Mouse (Mus musculus) hindbrain, embryonic 11.5 days (tissue): Measurements from ENCODE around the gene Homer2. TPM values are rescaled to one million over a fixed set of nuclear protein-coding genes. Genes with fewer than 3 reads are reported as not detected.
A peak's percentile ranks its signal among the peaks of the same experiment; 100 is the strongest.

Experiments used
- ATAC-seq: fragments of 200-750 bp; cut with Nextera tagmentation; 2 replicates; pipeline ENCODE4 v1.8.0; 2017; ENCODE audit warnings: mild to moderate bottlenecking, moderate TSS enrichment, moderate library complexity; ENCODE audit not compliant: low FRiP score
- DNase-seq: peaks from one replicate; pipeline ENCODE4 v3.0.0-alpha.2; 2015; ENCODE audit warnings: low spot score
- H3K27ac ChIP-seq: fragments of 300-500 bp; sonication (generic); 2 replicates; pipeline ENCODE4 v1.5.1; 2014; ENCODE audit warnings: mild to moderate bottlenecking, low read depth, low read length
- H3K27me3 ChIP-seq: fragments of 300-500 bp; sonication (generic); 2 replicates; pipeline ENCODE4 v1.6.1; 2014; ENCODE audit warnings: mild to moderate bottlenecking, low read length, moderate library complexity, mixed read lengths; ENCODE audit not compliant: control insufficient read depth, insufficient read depth
- H3K36me3 ChIP-seq: fragments of 300-500 bp; sonication (generic); 2 replicates; pipeline ENCODE4 v1.6.1; 2014; ENCODE audit warnings: mild to moderate bottlenecking, low read length, moderate library complexity, mixed read lengths; ENCODE audit not compliant: control insufficient read depth, insufficient read depth
- H3K4me1 ChIP-seq: fragments of 300-500 bp; sonication (generic); replicated peaks from 2 replicates; pipeline ENCODE4 v1.6.1; 2014; ENCODE audit warnings: low read length, mixed read lengths; ENCODE audit not compliant: control insufficient read depth, insufficient read depth
- H3K4me2 ChIP-seq: fragments of 300-500 bp; sonication (generic); replicated peaks from 2 replicates; pipeline ENCODE4 v1.6.1; 2014; ENCODE audit warnings: mild to moderate bottlenecking, low read depth, low read length
- H3K4me3 ChIP-seq: fragments of 300-500 bp; sonication (generic); 2 replicates; pipeline ENCODE4 v1.5.1; 2014; ENCODE audit warnings: low read depth, low read length
- H3K9ac ChIP-seq: fragments of 300-500 bp; sonication (generic); 2 replicates; pipeline ENCODE4 v1.6.1; 2014; ENCODE audit warnings: low read depth, low read length
- H3K9me3 ChIP-seq: fragments of 300-500 bp; sonication (generic); 2 replicates; pipeline ENCODE4 v1.6.1; 2016; ENCODE audit warnings: low read length; ENCODE audit not compliant: control insufficient read depth
- WGBS: fragments of 180-500 bp; shearing (Covaris S2); extraction: QIAGEN DNeasy Blood & Tissue Kit; methylation state at CpG from one replicate; pipeline ENCODE4 v1.1.7; 2014; 5-methylcytosine and 5-hydroxymethylcytosine counted together
- polyA plus RNA-seq: library from polyadenylated mRNA; unstranded; fragments of >200 nt; fragmentation: Nextera tagmentation; extraction: Ambion mirVana; gene quantifications from 2 replicates; pipeline ENCODE4 v1.2.1, GENCODE M21; 2014

Homer2 gene
- polyA plus RNA-seq, 1 experiment from 2014 or later, result 24.4 TPM

GRCm38 (mm10) chr7:81561211-81561610, 146.1 kb downstream of the Homer2 start:
- Histone ChIP-seq H3K4me3 (no peak overlapping the region), H3K4me2 (no peak overlapping the region), H3K9me3 (no peaks in the 10 kb centered on the region), H3K36me3 (no peaks in the 10 kb centered on the region), H3K27ac (peak overlapping the region; percentile 19; the same call in 1 of the 2 replicates), H3K4me1 (no peaks in the 10 kb centered on the region), H3K27me3 (no peaks in the 10 kb centered on the region), H3K9ac (no peak overlapping the region)
- ATAC-seq (no peak), DNase-seq (no peak)
- 78% methylated on average over 5 of the region's 5 CpGs for WGBS

- no peak for DNase-seq
- H3K36me3 ChIP-seq, result no peaks in the 10 kb centered on the region
- no peaks in the 10 kb centered on the region for H3K4me1 ChIP-seq
- H3K4me3 ChIP-seq, result no peak overlapping the region
- no peak overlapping the region for H3K4me2 ChIP-seq
- 65% methylated on average over 8 of the region's 8 CpGs for WGBS
- no peaks in the 10 kb centered on the region for H3K9me3 ChIP-seq
- H3K9ac ChIP-seq, result no peak overlapping the region
- no peaks in the 10 kb centered on the region for H3K27me3 ChIP-seq
- no peak for ATAC-seq
- H3K27ac ChIP-seq, result no peak overlapping the region
These were observed 147.0 kb downstream of the Homer2 start for GRCm38 (mm10) chr7:81560101-81561049.

- no peak overlapping the region for H3K4me3 ChIP-seq
- 83% methylated on average over 14 of the region's 14 CpGs for WGBS
- no peaks in the 10 kb centered on the region for H3K27me3 ChIP-seq
- H3K9me3 ChIP-seq, result no peaks in the 10 kb centered on the region
- H3K9ac ChIP-seq, result no peak overlapping the region
- H3K36me3 ChIP-seq, result no peaks in the 10 kb centered on the region
- H3K27ac ChIP-seq, result no peak overlapping the region
- no peak overlapping the region for H3K4me2 ChIP-seq
- no peak for ATAC-seq
- no peak for DNase-seq
- no peaks in the 10 kb centered on the region for H3K4me1 ChIP-seq
These were observed 147.9 kb downstream of the Homer2 start for GRCm38 (mm10) chr7:81559231-81559980.

GRCm38 (mm10) chr7:81557985-81558360, 149.4 kb downstream of the Homer2 start:
- Histone ChIP-seq H3K27me3 (no peaks in the 10 kb centered on the region), H3K9ac (no peak overlapping the region), H3K9me3 (no peaks in the 10 kb centered on the region), H3K36me3 (no peaks in the 10 kb centered on the region), H3K4me1 (no peaks in the 10 kb centered on the region), H3K27ac (no peak overlapping the region), H3K4me2 (no peak overlapping the region), H3K4me3 (no peak overlapping the region)
- DNase-seq (no peak), ATAC-seq (no peak)
- 71% methylated on average over 4 of the region's 4 CpGs for WGBS

GRCm38 (mm10) chr7:81557252-81557984, 149.9 kb downstream of the Homer2 start:
- 93% methylated on average over 7 of the region's 7 CpGs for WGBS
- H3K9ac ChIP-seq, result no peak overlapping the region
- no peaks in the 10 kb centered on the region for H3K36me3 ChIP-seq
- no peak overlapping the region for H3K4me3 ChIP-seq
- no peak overlapping the region for H3K27ac ChIP-seq
- H3K4me1 ChIP-seq, result no peaks in the 10 kb centered on the region
- DNase-seq (no peak), ATAC-seq (no peak)
- no peak overlapping the region for H3K4me2 ChIP-seq
- no peaks in the 10 kb centered on the region for H3K27me3 ChIP-seq
- no peaks in the 10 kb centered on the region for H3K9me3 ChIP-seq

GRCm38 (mm10) chr7:81556839-81557238, 150.5 kb downstream of the Homer2 start:
- no peaks in the 10 kb centered on the region for H3K9me3 ChIP-seq
- no peak overlapping the region for H3K9ac ChIP-seq
- H3K4me1 ChIP-seq, result no peaks in the 10 kb centered on the region
- no peak for DNase-seq
- H3K4me2 ChIP-seq, result no peak overlapping the region
- no peaks in the 10 kb centered on the region for H3K36me3 ChIP-seq
- no peaks in the 10 kb centered on the region for H3K27me3 ChIP-seq
- WGBS, result 88% methylated on average over 4 of the region's 4 CpGs
- ATAC-seq, result no peak
- H3K4me3 ChIP-seq, result no peak overlapping the region
- H3K27ac ChIP-seq, result no peak overlapping the region

GRCm38 (mm10) chr7:81554369-81554768, 153.0 kb downstream of the Homer2 start:
- no peaks in the 10 kb centered on the region for H3K4me1 ChIP-seq
- no peak overlapping the region for H3K9ac ChIP-seq
- 88% methylated on average over 2 of the region's 2 CpGs for WGBS
- no peaks in the 10 kb centered on the region for H3K9me3 ChIP-seq
- DNase-seq (peak; percentile 61), ATAC-seq (no peak)
- H3K27ac ChIP-seq, result no peak overlapping the region
- no peak overlapping the region for H3K4me2 ChIP-seq
- no peaks in the 10 kb centered on the region for H3K27me3 ChIP-seq
- H3K4me3 ChIP-seq, result no peak overlapping the region
- H3K36me3 ChIP-seq, result no peaks in the 10 kb centered on the region

- Histone ChIP-seq H3K4me3 (no peak overlapping the region), H3K9me3 (no peaks in the 10 kb centered on the region), H3K27me3 (no peaks in the 10 kb centered on the region), H3K27ac (no peak overlapping the region), H3K4me2 (no peak overlapping the region), H3K4me1 (no peaks in the 10 kb centered on the region), H3K36me3 (no peaks in the 10 kb centered on the region), H3K9ac (no peak overlapping the region)
- no peak for DNase-seq
- WGBS, result 62% methylated on average over 4 of the region's 4 CpGs
- no peak for ATAC-seq
These were observed 153.7 kb downstream of the Homer2 start for GRCm38 (mm10) chr7:81553589-81553988.
